Mouse (Mus musculus) CH12.LX (cell line): Measurements from ENCODE around the gene Pdhb.

Experiments used
- CHD1 ChIP-seq: IDR thresholded peaks from 2 replicates; pipeline ENCODE4 v1.6.1; 2012; ENCODE audit warnings: low read depth, low read length, improper control_type of control experiment, inconsistent platforms
- E2F4 ChIP-seq: IDR thresholded peaks from 2 replicates; pipeline ENCODE4 v1.6.1; 2011; ENCODE audit warnings: low read depth, low read length, improper control_type of control experiment; ENCODE audit not compliant: insufficient replicate concordance
- EP300 ChIP-seq: IDR thresholded peaks from 2 replicates; pipeline ENCODE4 v1.6.1; 2011; ENCODE audit warnings: low read length, improper control_type of control experiment
- HCFC1 ChIP-seq: IDR thresholded peaks from 2 replicates; pipeline ENCODE4 v1.6.1; 2012; ENCODE audit warnings: low read depth, mild to moderate bottlenecking, inconsistent platforms, low read length, improper control_type of control experiment
- JUN ChIP-seq: IDR thresholded peaks from 2 replicates; pipeline ENCODE4 v1.6.1; 2011; ENCODE audit warnings: low read depth, mild to moderate bottlenecking, low read length, improper control_type of control experiment, moderate library complexity; ENCODE audit not compliant: insufficient read depth
- JUND ChIP-seq: conservative IDR thresholded peaks from 2 replicates; pipeline ENCODE4 v1.6.1; 2011; ENCODE audit warnings: low read depth, low read length, improper control_type of control experiment
- KAT2A ChIP-seq: IDR thresholded peaks from 2 replicates; pipeline ENCODE4 v1.6.1; 2012; ENCODE audit warnings: low read length, improper control_type of control experiment, inconsistent platforms; ENCODE audit not compliant: insufficient replicate concordance
- MEF2A ChIP-seq: IDR thresholded peaks from 2 replicates; pipeline ENCODE4 v1.6.1; 2014; ENCODE audit warnings: low read depth, mild to moderate bottlenecking, inconsistent platforms, low read length, improper control_type of control experiment, borderline replicate concordance
- MYC ChIP-seq: IDR thresholded peaks from 2 replicates; pipeline ENCODE4 v1.6.1; 2011; ENCODE audit warnings: low read depth, mild to moderate bottlenecking, improper control_type of control experiment, low read length
- POLR2A ChIP-seq: IDR thresholded peaks from 2 replicates; pipeline ENCODE4 v1.6.1; 2011; ENCODE audit warnings: low read depth, mild to moderate bottlenecking, improper control_type of control experiment, low read length
- POLR2AphosphoS2 ChIP-seq: IDR thresholded peaks from 2 replicates; pipeline ENCODE4 v1.6.1; 2011; ENCODE audit warnings: low read depth, low read length, improper control_type of control experiment
- RCOR1 ChIP-seq: conservative IDR thresholded peaks from 2 replicates; pipeline ENCODE4 v1.6.1; 2012; ENCODE audit warnings: low read depth, mild to moderate bottlenecking, inconsistent platforms, low read length, improper control_type of control experiment
- SIN3A ChIP-seq: IDR thresholded peaks from 2 replicates; pipeline ENCODE4 v1.6.1; 2012; ENCODE audit warnings: low read length, improper control_type of control experiment, inconsistent platforms

- TF ChIP-seq EP300 (no peak), MEF2A (no peak), CHD1 (no peak), POLR2AphosphoS2 (no peak), MYC (no peak), POLR2A (no peak), E2F4 (no peak), RCOR1 (no peak), JUN (no peak), HCFC1 (no peak), SIN3A (no peak), JUND (no peak), KAT2A (no peak)
Observed at GRCm38 (mm10) chr14:8148842-8149241, 24.0 kb downstream of the Pdhb start.
